Mouse (Mus musculus): ENCODE data around the gene Asz1.

DNA sequence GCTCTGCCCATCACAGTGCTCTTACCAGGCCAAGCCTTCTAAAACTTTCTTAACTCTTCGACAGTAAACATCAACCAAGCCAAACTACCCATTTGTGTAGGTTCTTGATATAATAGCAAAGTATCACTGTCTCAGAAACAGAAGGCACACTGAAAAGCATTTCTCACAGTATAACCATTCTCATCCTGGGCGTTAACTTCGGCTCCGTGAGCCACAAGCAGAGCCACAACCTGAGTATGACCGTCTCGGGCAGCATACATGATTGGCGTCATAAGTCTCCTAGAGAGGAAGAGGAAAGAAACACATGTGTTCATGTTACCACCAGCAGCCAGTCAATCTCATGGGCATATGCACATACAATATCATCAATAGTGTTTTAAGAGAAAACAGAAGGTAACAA lies 31.9 kb downstream of the Asz1 start:
- no peak for TF ChIP-seq FOSL1 (IDR thresholded peaks at IDR 0.05; ENCODE audit: insufficient read depth, low read length, poor library complexity, severe bottlenecking)
- TF ChIP-seq CTCF (IDR thresholded peaks at IDR 0.05; ENCODE audit: control insufficient read depth, insufficient read depth, insufficient read length) = no peak
- no peak for TF ChIP-seq USF1 (IDR thresholded peaks at IDR 0.05; ENCODE audit: low read depth)
- no peak for TF ChIP-seq MAX (IDR thresholded peaks at IDR 0.05)
- TF ChIP-seq MYOD1 (IDR thresholded peaks at IDR 0.05; ENCODE audit: control insufficient read depth, insufficient read length, low read depth) = no peak

Data from C2C12 (cell line).